Mouse (Mus musculus): ENCODE results near the gene Troap.

Troap gene

DNA sequence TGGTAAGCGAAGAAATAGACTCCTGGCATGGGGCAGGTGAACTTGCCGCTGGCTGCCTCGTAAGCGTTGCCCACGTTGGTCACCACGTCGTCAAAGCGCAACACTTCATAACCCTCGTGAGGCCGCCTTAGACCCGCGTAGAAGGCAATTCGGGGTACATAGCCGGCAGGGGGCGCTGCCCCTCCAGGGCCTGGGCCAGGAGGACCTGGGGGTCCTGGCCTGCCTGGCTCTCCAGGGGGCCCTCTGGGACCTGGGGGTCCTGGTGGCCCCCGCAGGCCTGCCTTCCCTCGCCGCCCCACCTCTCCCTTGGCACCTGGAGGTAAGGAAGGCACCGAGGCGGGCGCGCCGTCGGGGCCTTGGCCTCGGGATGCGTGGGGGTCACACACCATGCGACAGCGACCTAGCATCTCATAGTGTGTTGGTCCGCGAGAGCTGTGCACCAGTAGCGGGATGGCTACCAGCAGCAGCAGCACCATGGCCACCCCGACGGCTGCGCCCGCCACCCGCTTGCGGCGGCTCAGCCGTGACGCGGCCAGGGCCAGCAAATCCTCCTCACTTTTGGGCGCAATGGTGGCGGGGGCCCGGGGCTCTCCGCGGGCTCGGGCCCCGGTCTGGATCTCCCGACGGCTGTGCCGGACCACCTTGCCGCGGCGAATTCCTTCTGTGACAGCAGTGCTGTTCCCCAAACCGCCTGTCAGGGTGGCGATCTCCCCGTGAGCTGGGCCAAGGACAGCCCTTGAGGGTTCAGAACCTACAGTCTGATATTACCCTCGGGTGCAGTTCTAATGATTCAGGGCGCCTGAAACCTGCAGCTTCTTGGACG, 13.1 kb downstream of the Troap start, which contains the start of gene C1ql4:
Gene C1ql4, minus strand, starts transcription at position 565 of the 823 bp plus-strand sequence.
- DNase-seq, result no peak

DNA sequence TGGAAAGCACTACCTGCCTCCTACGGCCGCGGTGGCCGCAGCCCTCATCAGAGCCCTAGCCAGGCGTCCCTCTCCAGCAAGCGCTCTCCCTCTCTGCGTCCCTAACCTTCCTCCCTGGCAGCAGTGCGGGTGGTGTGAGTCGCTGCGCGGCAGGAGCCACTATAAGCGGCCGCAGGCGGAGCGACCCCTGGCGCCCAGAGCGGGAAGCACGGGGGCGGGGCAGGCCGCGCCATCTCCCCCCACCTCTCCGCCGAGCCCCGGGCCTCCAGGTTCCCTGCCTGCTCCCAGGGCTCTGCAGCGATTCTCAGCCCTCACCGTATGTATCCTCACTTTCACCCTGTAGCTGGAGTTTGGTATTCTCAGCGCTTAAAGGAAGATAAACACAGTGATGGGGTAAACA, 13.9 kb downstream of the Troap start:
- peak; percentile 78 for DNase-seq

DNA sequence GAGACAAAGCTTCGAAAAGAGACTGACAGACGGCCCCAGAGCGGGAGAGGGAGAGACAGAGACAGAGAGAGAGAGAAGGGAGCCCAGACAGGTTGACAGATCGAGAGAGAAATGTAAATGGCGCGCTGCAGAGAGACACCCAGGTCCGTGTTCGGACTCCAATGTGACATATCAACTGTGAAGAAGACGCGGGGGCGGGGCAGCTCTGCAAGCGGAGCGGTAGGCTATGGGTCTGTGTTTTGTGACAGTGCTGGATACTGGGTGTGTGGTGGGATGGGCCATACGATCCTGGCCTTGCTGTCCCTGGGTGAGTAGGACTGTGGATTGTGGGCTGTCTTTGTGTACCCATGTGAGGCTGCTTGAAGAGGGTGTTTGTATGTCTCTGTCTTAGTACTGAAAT, 14.7 kb downstream of the Troap start:
- no peak for DNase-seq

DNA sequence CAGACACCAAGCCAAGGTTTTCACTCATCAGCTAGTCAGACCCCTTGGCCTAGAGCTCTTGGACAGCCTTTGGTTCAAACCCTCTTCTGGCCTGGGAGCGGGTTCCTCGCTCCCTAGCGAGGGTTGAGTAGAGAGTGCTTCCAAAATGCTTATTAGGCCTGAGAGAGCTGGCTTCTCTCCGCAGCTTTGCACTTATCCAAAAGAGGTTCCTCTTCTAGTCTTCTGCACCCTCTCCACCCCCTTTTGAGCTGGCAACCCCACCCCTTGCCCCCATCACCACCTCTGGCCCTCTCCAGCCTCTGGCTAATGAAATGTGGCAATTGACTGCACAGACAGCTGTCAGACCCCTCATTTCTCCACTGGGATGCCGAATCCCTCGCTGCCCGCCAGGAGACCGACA, 18.5 kb downstream of the Troap start, which contains the start of gene Dnajc22:
Gene Dnajc22, plus strand, starts transcription at position 301 of the 400 bp plus-strand sequence.
- DNase-seq, result no peak

DNA sequence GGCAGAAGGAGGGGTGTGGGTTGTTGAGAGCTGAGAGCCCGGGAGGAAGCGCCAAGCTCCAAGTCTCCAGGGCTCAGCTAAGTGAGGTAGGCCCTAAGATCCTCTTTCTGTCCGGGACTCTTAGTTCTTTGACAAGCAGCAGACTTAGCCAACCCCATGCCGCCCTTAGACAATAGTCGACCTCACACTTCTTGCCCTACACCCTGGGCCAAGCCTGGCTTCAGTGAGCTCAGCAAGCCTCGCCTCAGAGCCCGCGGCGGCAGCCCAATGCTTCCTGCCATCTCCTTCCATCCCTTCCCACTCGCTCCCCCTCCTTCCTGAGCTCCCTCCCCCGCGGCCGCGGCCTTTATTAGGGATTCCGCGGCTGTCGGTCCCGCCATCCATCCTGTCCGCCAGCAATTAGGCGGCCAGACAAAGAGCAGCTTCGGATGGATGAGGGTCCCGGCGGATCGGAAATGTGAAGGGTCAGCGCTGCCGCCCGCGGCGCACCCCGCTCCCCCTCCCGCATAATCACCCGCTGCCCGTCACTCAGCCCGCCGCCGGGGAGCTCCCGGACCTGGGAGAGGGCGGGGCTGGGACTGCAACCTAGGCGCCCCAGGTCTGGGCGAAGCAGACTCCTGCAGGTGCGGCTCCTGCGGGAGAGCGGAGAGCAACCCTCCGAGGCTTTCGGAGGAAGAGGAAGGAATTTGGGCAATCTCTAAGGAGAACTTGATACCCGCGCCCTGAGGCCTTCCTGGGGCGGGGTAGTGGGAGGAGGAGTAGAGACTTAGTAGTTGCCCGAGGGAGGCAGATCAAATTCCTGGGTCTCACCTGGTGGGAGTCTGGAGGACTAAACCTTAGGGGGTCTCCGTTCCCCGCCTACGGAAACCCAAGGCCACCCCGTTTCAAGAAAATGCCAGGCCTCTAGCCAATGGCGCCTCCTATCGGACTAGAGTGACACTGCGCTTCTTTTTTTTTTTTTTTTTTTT, 19.2 kb downstream of the Troap start:
- peak; percentile 61 for DNase-seq

DNA sequence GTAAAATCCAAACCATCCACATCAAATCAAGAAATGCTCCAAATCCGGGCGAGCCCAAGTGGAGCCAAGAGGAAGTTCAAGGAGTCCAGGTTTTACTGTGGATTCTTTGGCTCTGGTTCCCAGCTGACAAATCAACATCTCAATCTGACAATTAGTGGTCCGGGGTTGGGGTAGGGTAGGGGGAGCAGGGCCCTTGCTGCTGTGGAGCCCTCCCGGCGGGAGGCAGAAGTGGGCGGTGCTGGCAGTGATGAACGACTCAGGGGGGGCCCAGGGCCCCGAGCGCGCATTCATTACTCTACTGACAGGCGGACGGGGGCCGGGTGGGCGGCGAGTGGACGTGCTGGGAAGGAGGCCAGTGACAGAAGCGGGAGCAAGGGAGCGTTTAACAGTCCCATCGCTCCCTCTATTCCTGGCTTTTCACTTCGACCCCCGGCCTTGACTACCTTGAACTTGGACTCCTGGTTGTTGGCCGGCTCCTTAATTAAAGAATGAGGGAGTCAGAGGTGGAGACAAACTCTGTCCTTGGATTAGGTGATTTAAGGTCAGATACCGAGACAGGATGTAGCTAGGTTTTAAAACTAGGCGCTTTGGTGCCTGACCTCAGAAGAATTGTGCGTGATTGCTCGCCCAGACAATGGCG, 20.4 kb downstream of the Troap start:
- no peak for DNase-seq

DNA sequence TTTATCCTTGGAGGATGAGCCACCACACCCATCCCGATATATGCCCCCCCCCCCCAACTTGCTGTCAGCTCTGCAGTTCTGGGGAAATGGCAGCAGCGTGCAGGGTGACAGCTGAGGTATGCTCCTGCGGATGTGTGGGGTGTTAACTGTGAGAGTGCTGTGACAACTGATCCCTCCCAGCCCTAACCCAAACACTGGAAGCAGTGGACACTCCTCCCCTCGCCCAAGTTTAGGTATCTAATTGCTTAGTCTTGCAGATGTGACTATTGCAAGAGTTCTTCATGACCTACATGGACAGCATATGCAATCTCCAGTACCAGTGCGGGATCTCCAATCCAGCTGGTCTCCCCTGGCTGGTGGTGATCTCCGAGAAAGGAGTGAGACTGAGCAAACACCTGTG, 21.0 kb downstream of the Troap start:
- no peak for DNase-seq

DNA sequence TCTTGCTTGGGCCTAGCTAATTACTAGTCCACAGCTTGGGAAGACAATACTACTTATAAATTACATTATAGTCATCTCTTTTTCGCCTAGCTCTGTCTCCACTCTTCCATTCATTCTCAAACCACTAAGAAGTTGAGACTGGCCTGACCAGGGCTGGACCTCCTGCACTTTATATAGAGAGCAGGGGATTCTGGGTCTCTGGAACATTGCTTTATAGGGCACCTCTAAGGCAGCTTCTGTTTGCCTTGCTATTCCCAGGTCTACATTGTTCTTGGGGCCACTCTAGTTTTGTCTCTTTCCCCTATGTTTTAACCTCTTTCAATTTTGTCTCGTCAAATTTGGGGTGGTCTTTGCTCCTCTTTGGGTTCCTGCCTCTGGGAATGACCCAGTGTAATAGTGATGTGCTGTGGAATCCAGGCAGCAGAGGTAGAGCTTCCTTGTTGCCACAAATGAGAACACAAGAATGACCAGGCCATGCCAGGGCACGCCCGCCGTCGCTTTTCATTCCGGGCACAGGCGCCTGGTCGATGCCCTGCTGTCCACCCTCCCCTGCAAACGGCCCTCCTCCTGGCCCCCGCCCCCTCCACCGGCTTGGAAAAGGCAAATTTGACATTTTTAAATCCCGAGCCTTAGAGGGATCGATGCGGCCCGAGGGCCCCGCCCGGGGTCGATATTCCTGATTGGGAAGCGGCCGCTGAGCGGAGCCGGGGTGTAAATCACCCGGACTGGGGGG, 21.9 kb downstream of the Troap start:
- no peak for DNase-seq

DNA sequence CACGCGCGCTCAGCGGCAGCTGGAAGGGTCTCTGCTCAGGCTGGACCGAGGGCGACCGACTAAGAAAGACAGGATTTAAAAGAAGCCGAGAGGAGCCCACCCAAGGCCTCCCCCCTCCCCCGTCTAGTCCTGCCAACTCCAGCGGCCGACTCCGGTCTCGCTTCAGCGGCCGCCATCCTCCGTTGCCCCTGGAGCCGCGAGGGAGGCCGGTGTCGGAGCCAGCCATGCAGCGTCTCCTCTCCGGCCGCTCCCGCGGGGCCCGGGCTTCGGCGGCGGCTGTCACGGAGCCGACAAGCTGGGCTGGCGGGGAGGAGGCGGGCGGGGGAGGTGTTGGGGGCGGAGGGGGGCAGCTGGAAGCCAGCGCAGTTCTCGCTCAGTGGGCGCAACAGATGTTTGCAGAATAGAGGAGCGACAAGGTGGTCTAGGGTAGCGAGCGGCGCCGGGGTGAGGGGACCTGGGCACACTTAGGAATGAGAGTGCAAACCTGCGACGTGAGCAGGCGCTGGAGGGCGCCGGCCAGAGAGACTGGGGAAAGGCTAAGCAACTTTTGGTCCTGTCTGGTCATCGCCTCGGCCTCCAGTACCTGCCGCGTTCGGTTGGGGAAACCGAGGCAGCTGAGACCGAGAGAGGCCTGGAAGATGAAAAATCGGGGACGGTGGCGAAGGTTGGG, 22.6 kb downstream of the Troap start:
- no peak for DNase-seq

DNA sequence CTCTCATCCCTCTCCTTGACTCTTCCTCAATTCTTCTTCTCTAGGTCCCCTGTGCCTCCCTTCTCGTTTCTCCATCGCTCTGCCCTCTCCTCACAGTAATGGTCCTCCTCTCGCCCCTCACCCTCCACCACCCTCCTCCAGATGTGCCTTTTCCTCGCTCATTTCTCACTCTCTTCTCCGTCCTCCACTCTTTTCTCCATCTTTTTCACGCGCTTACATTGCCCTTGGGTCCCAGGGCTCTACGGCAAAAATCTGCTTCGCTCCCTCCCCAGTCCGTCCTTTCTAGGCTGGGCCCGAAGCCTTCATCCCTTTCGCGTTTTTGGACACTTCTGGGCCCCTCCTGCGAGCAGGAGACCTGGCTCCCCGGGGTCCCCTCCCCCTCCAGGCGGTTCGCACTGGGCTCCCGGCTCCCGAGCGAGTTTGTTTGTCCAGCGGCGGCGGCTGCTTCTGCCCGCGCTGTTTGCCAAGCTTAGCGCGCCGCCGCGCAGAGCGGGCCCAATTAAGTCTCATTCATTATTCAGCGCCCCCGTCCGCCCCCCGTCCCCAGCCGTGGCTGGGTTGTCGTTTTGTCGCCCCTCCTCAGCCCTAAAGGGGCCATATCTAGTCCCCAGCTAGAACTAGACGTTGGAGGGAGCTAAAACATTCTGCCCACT, 23.6 kb downstream of the Troap start:
- peak; percentile 49 for DNase-seq

DNA sequence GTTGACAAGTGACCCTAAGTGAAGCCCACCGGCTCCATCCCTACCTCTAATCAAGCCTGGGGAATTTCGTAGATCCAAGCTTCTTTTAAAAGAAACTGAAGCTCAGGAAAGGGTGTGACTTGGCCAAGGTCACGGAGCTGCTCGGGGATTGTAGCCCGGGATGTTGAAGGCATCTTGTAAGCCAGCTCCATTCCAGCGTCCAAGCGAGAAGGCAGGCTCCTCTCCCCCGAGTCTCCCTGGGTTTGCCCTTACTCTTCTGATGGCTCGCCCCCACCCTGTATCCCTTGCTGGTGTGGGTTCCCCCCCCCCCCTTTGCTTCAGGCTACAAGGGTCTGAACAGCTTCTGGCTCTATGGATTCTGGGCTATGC, 24.1 kb downstream of the Troap start:
- no peak for DNase-seq

DNA sequence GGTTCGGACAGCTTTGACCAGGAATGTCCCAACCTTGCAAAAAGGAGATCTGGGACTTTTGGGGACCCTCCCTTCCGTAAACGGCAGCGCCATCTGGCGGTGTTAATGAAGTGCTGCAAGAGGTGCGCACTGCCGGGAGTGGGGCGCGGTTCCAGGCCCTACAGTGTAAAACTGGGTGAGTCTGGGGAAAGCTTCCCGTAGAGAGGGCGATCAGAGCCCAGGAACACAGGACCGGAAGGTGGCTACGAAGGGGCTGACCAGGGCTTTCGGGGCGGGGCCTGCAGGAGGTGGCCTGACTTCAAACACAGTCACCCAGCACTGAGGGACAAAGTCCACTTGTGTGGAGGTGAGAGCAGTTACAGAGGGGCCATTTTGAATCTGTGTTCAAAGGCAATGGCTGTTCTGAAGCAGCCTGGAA, 24.8 kb downstream of the Troap start:
- peak; percentile 79 for DNase-seq

DNA sequence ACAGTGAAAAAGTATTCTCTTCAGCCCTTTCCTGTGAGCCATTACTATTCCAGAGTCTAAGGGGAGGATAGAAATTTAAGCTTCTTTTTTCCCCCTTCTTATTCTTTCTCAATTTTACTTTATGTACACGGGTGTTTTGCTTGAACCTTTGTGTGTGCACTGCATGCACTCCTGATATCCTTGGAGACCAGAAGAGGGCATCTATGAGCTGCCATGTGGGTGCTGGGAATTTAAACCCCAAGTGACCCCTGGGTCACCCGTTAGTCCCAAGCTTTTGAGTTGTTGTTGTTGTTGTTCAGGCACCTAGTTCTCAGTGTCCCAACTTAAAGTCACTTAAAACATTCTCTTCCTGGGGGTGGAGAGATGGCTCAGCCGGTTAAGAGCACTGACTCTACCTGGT, 25.6 kb downstream of the Troap start:
- DNase-seq, result no peak

DNA sequence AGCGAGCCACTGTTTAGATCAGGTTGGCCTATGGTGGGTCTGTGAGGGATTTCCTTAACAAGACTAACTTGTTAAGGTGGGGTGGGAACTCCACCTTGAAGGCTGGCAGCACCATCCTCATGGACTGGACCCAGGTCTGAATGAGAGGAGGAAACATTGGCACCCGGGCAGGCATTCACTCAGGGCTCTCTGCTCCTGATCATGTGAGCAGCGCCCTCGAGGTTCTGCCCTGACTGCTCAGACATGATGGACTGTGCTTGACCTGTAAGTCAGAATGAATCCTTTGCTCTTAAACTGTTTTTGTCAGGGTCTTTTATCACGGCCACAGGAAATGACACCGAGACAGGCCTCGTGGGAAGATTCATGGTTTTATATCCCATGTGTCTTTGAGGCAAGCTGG, 30.9 kb downstream of the Troap start:
- no peak for DNase-seq

DNA sequence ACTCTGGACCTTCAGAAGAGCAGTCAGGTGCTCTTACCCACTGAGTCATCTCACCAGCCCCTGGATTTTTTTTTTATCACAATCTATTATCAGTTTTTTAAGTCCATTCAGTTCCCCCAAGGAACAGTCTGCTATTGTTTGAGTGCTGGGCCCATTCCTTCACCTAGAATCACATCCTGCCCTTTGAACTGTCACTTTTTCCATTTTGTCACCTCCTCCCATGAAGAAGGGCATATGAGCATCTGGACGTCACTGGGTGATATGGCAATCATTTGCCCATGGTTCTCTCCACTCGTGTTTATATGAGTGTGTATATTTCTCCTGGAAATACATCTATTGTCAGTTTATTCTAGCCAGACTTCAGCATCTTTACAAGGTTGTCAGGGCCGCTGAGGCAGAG, 33.5 kb downstream of the Troap start:
- no peak for DNase-seq

DNA sequence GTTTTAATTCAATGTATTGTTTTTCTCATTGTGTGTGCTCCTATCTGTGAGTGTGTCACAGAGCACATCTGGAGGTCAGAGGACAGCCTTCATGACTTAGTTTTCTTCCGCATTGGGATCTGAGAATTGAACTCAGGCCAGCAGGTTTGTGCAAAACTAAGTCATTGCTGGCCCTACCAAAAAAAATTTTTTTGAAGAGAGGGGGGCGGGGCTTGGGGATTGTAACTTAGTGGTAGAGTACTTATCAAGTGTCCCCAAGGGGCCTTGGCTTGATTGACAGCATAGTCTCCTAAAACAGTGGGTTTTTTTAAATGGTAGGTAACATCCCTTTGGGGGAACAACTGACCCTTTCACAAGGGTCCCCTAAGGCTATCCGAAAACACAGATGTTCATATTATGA, 36.8 kb downstream of the Troap start:
- no peak for DNase-seq

DNA sequence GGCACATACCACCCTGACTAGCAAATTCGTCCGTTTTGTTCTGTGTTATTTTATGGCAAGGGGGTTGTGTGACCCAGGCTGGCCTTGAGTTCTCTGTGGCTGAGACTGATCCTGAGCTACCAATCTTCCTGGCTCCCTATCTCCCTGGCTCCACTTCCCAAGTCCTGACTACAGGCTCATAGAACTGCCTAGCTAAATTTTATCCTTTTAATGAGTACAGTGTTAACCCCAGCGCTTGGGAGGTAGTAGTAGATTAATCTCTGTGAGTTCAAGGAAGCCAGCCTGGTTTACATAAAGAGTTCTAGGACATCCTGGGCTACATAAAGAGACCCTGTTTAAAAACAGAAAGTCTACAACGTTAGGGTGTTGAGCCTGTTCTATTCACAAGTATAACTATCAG, 37.4 kb downstream of the Troap start:
- no peak for DNase-seq

DNA sequence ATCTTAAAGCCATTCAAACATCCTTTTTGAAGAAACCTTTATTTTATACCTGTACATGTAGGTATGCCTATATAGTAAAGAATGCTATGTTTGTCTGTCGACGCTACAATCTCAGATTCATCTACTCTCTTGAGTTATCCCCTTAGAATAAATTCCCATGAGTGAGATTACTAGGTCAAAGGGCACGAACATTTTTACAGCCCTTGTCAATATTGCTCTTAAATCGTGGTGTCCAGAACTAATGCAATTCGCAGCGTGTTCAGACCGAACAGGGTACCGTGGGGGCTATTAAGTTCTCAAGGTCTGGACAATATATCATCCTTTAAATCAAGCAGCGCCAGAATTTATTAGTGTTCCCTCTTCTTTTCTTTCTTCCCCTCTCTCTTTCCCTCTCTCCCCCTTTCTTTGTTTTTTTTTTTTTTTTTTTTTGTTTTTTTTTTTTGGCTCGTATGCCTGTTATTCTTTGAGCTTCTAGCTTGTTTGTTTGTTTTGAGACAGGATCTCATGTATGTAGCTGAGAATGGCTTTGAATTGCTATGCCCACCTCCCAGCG, 38.5 kb downstream of the Troap start:
- DNase-seq, result no peak

DNA sequence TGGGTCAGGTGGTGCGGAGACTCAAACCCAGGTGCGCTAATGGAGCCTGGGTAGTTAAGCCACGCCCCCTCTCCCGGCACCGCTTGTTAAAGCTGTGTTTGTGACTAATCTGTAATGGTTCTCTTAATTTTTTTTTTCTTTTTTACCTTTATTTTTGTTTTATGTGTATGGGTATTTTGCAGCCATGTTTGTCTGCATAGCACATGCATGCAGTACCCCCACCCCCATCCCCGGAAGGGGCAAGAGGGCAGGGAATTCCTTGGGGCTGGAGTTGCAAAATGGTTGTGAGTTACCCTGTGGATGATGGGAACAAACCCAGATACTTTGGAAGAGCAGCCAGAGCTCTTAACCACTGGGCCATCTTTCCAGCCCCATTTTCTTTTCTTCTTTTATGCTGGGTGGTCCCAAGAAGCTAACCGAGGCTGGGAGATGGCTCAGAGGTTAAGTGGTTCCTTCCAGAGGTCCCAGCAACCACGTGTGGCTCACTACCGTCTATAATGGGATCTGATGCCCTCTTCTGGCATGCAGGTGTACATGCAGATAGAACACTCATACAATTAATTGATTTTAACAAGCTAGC, 39.1 kb downstream of the Troap start:
- peak; percentile 40 for DNase-seq

DNA sequence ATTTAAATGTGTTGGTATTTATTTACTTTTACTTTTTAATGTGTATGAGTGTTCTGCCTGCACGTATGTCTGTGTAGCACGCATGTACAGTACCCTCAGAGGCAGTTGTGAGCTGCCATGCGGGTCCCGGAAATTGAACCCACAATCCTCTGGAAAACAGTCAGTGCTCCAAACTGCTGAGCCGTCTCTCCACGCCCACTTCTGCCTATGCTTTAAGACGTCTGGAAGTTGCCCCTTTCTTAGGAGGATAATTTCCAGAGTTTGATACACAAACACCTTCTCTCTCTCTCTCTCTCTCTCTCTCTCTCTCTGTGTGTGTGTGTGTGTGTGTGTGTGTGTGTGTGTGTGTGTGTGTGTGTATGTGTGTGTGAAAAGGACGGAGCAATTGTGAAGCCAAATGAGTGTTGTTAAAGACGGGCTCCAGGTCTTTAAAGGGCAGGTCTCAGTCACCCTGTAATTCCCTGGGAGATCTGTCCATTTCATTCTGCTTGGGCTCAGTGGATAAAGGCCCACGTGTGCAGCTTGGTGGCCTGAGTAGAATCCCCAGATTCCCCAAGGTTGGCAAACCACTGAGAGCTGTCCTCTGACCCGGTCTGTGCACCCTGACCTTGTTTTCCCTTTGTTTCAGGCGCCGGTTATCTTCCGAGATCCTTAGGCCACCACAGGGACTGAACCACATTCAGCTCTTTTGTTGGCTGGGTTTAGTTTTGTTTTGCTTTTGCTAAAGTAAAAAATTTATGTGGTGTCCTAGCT, 40.1 kb downstream of the Troap start:
- no peak for DNase-seq

Measured in lung, postnatal 36 days (tissue).